Mouse (Mus musculus) pancreas, adult 10 weeks (tissue): Measurements from ENCODE around the gene Olfr3. TPM values are rescaled to one million over a fixed set of nuclear protein-coding genes. Genes with fewer than 3 reads are reported as not detected.

ENCODE experiments used
- polyA plus RNA-seq: library from polyadenylated mRNA; stranded (reverse); fragments of 350-450 nt; fragmentation: Illumina TruSeq; extraction: RNeasy Lipid Tissue Mini Kit (QIAGEN cat#74804); gene quantifications from one replicate; pipeline ENCODE4 v1.2.3, GENCODE M21; 2015; ENCODE audit warnings: low read depth, low replicate concordance; ENCODE audit not compliant: insufficient read depth

Gene Olfr3
- polyA plus RNA-seq, result not detected

GRCm38 (mm10) chr2:36816932-36817331 is at the start of gene Olfr3:
TSS of gene Olfr3 (minus strand) at chr2:36817032.

GRCm38 (mm10) chr2:36862560-36862959 is 45.7 kb upstream of the Olfr3 start, which contains the start of gene Olfr351:
TSS of gene Olfr351 (minus strand) at chr2:36862660.

GRCm38 (mm10) chr2:36846010-36846409 is 29.2 kb upstream of the Olfr3 start, which contains the start of gene Olfr350:
TSS of gene Olfr350 (plus strand) at chr2:36846310.

GRCm38 (mm10) chr2:36790238-36790637 is 26.6 kb downstream of the Olfr3 start, which contains the start of gene Olfr50:
TSS of gene Olfr50 (plus strand) at chr2:36790538.

GRCm38 (mm10) chr2:36783976-36784375 is 32.9 kb downstream of the Olfr3 start, which contains the start of gene Olfr348:
TSS of gene Olfr348 (plus strand) at chr2:36784276.

Other genes with a start within 250 kb of the Olfr3 start
- not detected for gene Olfr345, start 177.0 kb downstream of the Olfr3 start, polyA plus RNA-seq
- gene Olfr346, start 131.2 kb downstream of the Olfr3 start, polyA plus RNA-seq, result not detected
- gene Olfr347, start 85.1 kb downstream of the Olfr3 start, polyA plus RNA-seq, result not detected
- not detected for gene Olfr348, start 32.8 kb downstream of the Olfr3 start, polyA plus RNA-seq
- gene Olfr50, start 26.5 kb downstream of the Olfr3 start, polyA plus RNA-seq, result not detected
- not detected for gene Olfr350, start 29.3 kb upstream of the Olfr3 start, polyA plus RNA-seq
- not detected for gene Olfr351, start 45.6 kb upstream of the Olfr3 start, polyA plus RNA-seq
- gene Olfr352, start 51.4 kb upstream of the Olfr3 start, polyA plus RNA-seq, result not detected
- not detected for gene Olfr353, start 75.9 kb upstream of the Olfr3 start, polyA plus RNA-seq
- not detected for gene Olfr354, start 88.6 kb upstream of the Olfr3 start, polyA plus RNA-seq
- gene Olfr355, start 111.9 kb upstream of the Olfr3 start, polyA plus RNA-seq, result not detected
- gene Olfr356, start 120.1 kb upstream of the Olfr3 start, polyA plus RNA-seq, result not detected
- gene Olfr357, start 176.8 kb upstream of the Olfr3 start, polyA plus RNA-seq, result not detected
- not detected for gene Olfr358, start 192.3 kb upstream of the Olfr3 start, polyA plus RNA-seq
- not detected for gene Olfr360, start 248.7 kb upstream of the Olfr3 start, polyA plus RNA-seq